Mouse (Mus musculus): ENCODE data around the gene Hmox2.
A peak's percentile ranks its signal among the peaks of the same experiment; 100 is the strongest.

Gene Hmox2

DNA sequence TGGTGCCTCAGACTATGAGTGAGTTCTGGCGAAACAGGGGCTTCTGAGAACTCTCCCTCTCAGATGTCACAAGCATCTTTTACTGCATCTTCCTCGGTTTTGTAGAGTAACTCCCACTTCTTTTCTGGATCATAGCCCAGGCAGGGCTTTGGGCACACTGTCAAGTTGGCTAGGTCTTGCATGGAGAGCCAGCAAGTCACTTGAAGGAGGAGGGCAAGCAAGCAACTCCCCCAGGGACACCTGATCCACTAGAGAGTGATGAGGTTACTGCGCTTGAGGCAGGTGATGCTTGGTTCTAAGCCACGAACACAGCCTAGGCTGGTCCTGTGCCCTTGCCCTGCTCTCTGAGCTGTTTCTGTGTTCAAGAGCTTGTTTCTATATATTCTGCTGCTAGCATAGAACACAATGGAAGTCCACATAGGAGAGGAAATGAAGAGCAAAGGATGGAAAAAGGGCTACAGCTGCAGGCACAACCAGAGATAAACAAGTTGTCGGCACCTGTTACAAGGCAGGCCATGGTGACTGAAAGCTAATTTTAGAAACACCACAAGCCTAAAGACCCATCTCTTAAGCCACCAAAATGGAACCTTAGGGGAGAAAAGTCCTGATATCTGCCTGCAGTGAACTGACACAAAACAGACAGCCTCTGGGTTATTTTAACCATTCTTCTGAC is 55.5 kb downstream of the Hmox2 start:
- peak; percentile 84 for DNase-seq (ENCODE audit: low read depth)

DNA sequence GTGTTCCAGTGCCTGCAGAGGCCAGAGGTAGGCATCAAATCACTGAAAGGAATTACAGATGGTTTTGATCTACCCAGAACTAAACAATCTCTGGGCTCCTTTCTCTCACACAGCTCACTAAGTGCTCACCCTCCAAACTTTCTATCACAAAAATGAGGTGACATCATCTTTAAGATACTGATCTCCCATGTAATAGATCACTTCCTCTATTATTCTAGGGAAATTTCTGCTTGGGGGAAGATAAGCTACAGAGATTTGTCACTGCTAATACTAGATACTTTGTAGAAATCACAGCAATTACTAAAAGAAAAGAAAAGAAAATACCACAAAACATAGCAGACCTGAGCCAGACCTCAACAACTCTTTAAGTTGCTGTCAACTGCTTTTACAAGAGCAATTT is 56.4 kb downstream of the Hmox2 start:
- DNase-seq (ENCODE audit: low read depth), result no peak

DNA sequence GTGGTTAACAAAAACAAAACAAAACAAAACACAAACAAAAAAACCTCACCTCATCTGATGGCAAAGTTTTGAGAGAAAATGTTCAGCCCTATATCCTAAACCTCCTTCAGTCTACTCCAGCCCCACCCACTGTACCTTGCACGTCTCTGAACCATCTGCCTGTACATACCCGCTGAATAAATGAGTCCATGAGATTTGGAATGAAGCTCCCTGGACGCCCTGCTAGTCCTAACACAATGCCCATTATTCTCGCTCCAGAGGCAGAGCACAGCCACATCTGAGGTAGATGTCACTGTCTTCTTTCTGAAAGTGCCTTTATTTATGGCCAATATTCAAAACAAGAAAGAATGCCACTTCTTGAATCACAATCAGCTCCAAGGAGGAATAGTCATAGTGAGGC is 59.5 kb downstream of the Hmox2 start:
- no peak for DNase-seq (ENCODE audit: low read depth)

DNA sequence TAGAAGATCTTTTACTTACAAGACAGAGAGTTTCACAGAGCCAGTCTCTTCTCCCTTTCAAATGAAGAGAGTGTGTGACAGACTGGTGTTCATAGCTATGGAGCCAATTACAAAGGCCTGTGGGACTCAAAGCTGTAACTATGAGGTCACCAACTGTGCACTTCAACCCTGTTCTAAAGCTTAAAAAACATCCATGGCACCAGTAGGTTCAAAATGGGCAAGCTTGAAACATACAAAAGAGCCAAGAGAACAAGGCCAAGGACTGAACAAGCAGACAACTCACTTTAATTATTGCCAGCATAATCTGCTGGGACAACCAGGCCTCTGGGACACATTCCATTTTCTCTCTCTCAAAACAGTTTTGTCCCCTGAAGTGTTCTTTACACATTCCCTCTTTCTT is 62.0 kb downstream of the Hmox2 start:
- DNase-seq (ENCODE audit: low read depth), result no peak

DNA sequence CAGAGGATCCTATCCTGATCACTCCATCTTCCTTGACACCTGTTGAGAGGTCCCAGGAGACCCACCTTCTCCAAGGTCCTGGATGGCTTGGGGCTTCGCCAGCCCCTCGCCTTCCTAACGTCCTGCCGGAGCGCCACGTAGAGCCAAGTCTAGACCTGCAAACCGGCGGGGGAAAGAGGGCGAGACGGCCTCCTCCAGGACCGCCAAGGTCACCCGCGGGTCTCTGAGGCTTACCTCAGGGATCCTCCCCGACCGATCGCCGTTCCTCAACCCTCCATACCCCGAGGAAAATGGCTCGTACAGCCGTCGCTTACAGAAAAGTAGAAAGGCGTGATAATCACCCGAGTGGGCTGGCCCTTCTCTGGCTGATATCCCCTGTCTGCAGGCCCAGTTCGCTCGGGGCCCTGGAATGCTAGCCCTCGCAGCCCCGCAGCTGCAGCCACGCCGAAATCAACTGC is 63.2 kb downstream of the Hmox2 start:
- peak; percentile 59 for DNase-seq (ENCODE audit: low read depth)

DNA sequence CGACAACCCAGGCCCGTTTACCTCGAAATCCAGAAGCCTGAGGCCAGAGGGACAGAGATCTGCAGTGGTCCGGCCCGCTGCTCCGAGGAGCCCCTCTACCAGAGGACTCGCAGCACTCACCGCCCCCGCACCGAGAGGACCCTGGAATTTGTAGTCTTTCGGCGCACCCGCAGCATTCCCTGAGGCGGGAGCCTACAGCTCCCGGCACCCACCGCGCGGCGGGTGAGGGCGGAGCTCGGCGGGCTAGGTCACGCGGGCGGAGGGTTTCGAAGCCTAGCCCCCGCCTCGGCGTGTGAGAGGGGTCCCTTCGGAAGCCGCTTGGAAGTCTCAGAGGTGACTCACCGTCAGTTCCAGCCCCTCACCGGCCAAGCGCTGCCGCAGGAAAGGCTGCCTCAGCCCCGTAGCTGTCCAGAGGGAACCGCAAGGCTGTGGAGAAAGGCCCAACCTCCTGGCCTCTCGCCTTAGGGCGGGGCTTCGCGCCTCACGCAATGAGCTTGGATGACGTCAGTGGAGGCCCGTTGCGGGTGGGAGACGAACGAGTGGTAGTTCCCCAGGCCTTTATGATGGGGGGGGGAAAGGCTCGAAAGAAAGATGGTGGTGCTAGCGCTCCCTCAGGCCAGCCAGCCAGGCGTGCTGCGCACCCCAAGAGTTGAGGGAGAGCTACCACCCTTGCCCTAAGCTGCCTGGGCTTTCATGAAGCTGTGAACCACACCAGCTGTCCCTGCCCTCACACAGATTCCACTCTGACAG is 63.8 kb downstream of the Hmox2 start, which contains the start of gene Cdip1:
Cdip1 (minus strand) TSS at position 483 of the 750 bp plus-strand sequence.
- DNase-seq (ENCODE audit: low read depth), result peak; percentile 98

DNA sequence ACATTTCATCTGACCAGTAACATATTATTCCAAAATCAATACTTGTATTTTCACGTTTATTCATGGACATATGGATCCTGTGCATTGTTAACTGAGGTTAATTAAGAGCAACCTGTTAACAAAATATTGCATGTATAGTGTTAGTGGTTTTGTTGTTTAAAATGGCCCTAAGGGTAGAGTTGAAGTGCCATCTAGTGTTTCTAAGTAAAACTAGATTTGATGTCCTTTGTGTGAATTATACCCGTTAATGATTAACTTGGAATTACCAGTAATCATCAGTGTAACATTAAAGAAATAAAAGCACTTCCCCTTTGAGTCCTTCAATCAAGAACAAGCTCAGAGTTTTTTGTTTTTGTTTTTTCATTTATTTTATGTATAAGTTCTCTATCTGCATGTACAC is 65.2 kb downstream of the Hmox2 start:
- DNase-seq (ENCODE audit: low read depth), result peak; percentile 50

DNA sequence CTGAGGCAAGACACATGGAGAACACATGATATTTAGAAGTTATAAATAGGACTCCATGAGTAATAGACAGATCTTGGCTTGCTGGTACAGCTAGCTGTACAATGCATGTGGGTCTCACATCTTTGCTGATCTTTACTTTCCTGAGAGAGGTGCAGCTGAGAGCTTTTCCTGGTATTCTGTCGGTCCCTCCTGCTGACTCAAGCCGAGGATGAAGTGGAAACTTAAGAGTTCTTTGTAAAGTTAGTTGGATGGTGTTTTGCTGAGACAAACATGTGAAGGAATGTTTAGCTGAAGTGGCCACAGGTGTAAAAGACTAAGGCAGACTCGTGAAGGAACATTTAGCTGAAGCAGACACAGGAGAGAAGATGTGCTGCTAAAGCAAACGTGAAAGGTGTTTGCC is 70.5 kb downstream of the Hmox2 start:
- DNase-seq (ENCODE audit: low read depth), result peak; percentile 62

Measured in NIH3T3 (cell line).